Mouse (Mus musculus) left cerebral cortex, postnatal 14 days (tissue): ENCODE results near the gene P2rx3. TPM values are rescaled to one million over a fixed set of nuclear protein-coding genes. Genes with fewer than 3 reads are reported as not detected.
A peak's percentile ranks its signal among the peaks of the same experiment; 100 is the strongest.

Experiments used
- DNase-seq, 2 experiments: peaks; one replicate each; pipeline ENCODE4 v3.0.0; 2021 to 2022; ENCODE audit warnings: low spot score in 2 of 2, mixed read lengths in 1 of 2
- intact Hi-C: fragments of 180-260 bp; cut with DNase I; formaldehyde crosslinking; loops from one replicate; pipeline ENCODE4 v1.15.1; 2025
- total RNA-seq, 2 experiments: library from RNA; stranded (reverse); gene quantifications; 2 replicates each; pipeline ENCODE4 v1.2.3; 2021

P2rx3 gene
- total RNA-seq, 2 experiments from 2014 or later: 1.4 to 2.0 TPM

GRCm38 (mm10) chr2:85047081-85047480 is 9.8 kb upstream of the P2rx3 start:
- no peak for DNase-seq
- intact Hi-C loops: loop anchor here (1.0 kb wide), 1 partner anchor 10 kb away; the partner anchor contains the start of genes P2rx3 and Ssrp1

- intact Hi-C loops: no loop called here
- DNase-seq: no peak
These were observed 9.0 kb upstream of the P2rx3 start for GRCm38 (mm10) chr2:85046222-85046621.

GRCm38 (mm10) chr2:85043623-85044022 is 6.4 kb upstream of the P2rx3 start:
- no peak for DNase-seq
- intact Hi-C loops: no loop called here

GRCm38 (mm10) chr2:85038336-85038735 is 1.1 kb upstream of the P2rx3 start:
- intact Hi-C loops: no loop called here
- DNase-seq: no peak

GRCm38 (mm10) chr2:85036507-85037046 is 685 bp downstream of the P2rx3 start:
- intact Hi-C loops: loop anchor here (1.0 to 2.0 kb wide), 2 partner anchors 11 to 210 kb away; partner anchors contain the start of gene Timm10
- no peak for DNase-seq

- no peak for DNase-seq
- intact Hi-C loops: no loop called here
These were observed 3.1 kb downstream of the P2rx3 start for GRCm38 (mm10) chr2:85034169-85034568.

- intact Hi-C loops: no loop called here
- DNase-seq: no peak
These were observed 4.1 kb downstream of the P2rx3 start for GRCm38 (mm10) chr2:85033121-85033520.

GRCm38 (mm10) chr2:85030989-85031388 is 6.3 kb downstream of the P2rx3 start:
- DNase-seq: no peak
- intact Hi-C loops: no loop called here

GRCm38 (mm10) chr2:85029897-85030296 is 7.4 kb downstream of the P2rx3 start:
- intact Hi-C loops: no loop called here
- no peak for DNase-seq

- intact Hi-C loops: no loop called here
- DNase-seq: no peak
These were observed 10.0 kb downstream of the P2rx3 start for GRCm38 (mm10) chr2:85027281-85027680.

- no peak for DNase-seq
- intact Hi-C loops: no loop called here
These were observed 11.1 kb downstream of the P2rx3 start for GRCm38 (mm10) chr2:85026178-85026577.

- intact Hi-C loops: no loop called here
- peak in 1 of 2 experiments; percentile 20 for DNase-seq
These were observed 15.2 kb downstream of the P2rx3 start for GRCm38 (mm10) chr2:85022043-85022442.

GRCm38 (mm10) chr2:85014588-85014982 is 22.7 kb downstream of the P2rx3 start:
- DNase-seq: no peak

GRCm38 (mm10) chr2:85013826-85014587 is 23.3 kb downstream of the P2rx3 start:
- intact Hi-C loops: no loop called here
- DNase-seq: no peak

More at GRCm38 (mm10) chr2:85014588-85014982, 22.7 kb downstream of the P2rx3 start:
- intact Hi-C loops: no loop called here

- intact Hi-C loops: no loop called here
- peak; percentile 18 to 49 for DNase-seq
These were observed 24.6 kb downstream of the P2rx3 start for GRCm38 (mm10) chr2:85012679-85013078.

- DNase-seq: no peak
These were observed 25.2 kb downstream of the P2rx3 start for GRCm38 (mm10) chr2:85011906-85012604.

GRCm38 (mm10) chr2:85009212-85009611 is 28.1 kb downstream of the P2rx3 start:
- intact Hi-C loops: loop anchor here (5.0 kb wide), 2 partner anchors 52 to 122 kb away; partner anchors contain the start of gene Rtn4rl2
- no peak for DNase-seq

More at GRCm38 (mm10) chr2:85011906-85012604, 25.2 kb downstream of the P2rx3 start:
- intact Hi-C loops: no loop called here

GRCm38 (mm10) chr2:85007729-85008128 is 29.5 kb downstream of the P2rx3 start:
- intact Hi-C loops: loop anchor here (5.0 kb wide), 2 partner anchors 50 to 120 kb away; partner anchors contain the start of gene Rtn4rl2
- DNase-seq: peak in 1 of 2 experiments; percentile 22

GRCm38 (mm10) chr2:85006600-85006999 is 30.7 kb downstream of the P2rx3 start:
- no peak for DNase-seq

GRCm38 (mm10) chr2:85004341-85004740 is 32.9 kb downstream of the P2rx3 start:
- intact Hi-C loops: no loop called here
- DNase-seq: peak; percentile 56 to 78

More at GRCm38 (mm10) chr2:85006600-85006999, 30.7 kb downstream of the P2rx3 start:
- intact Hi-C loops: loop anchor here (5.0 kb wide), 2 partner anchors 49 to 119 kb away; partner anchors contain the start of gene Rtn4rl2
